Mouse (Mus musculus) kidney, embryonic 14.5 days (tissue): ENCODE measurements around the gene Col13a1. TPM values are rescaled to one million over a fixed set of nuclear protein-coding genes. Genes with fewer than 3 reads are reported as not detected.

Experiments
- ATAC-seq: fragments of 200-750 bp; cut with Nextera tagmentation; 2 replicates; pipeline ENCODE4 v1.8.0; 2017; ENCODE audit warnings: moderate number of reproducible peaks, mild to moderate bottlenecking, moderate TSS enrichment, moderate library complexity; ENCODE audit not compliant: low FRiP score, low TSS enrichment
- H3K27ac ChIP-seq: fragments of 300-500 bp; sonication (generic); 2 replicates; pipeline ENCODE4 v1.5.1; 2014; ENCODE audit warnings: low read depth, mild to moderate bottlenecking, low read length, moderate library complexity, mixed read lengths
- H3K27me3 ChIP-seq: fragments of 300-500 bp; sonication (generic); 2 replicates; pipeline ENCODE4 v1.6.1; 2014; ENCODE audit warnings: mild to moderate bottlenecking, low read length; ENCODE audit not compliant: control insufficient read depth, insufficient read depth
- H3K36me3 ChIP-seq: fragments of 300-500 bp; sonication (generic); 2 replicates; pipeline ENCODE4 v1.6.1; 2014; ENCODE audit warnings: low read length, mixed read lengths; ENCODE audit not compliant: control insufficient read depth, insufficient read depth
- H3K4me1 ChIP-seq: fragments of 300-500 bp; sonication (generic); 2 replicates; pipeline ENCODE4 v1.6.1; 2014; ENCODE audit warnings: low read length, mixed read lengths; ENCODE audit not compliant: control insufficient read depth, insufficient read depth
- H3K4me2 ChIP-seq: fragments of 300-500 bp; sonication (generic); replicated peaks from 2 replicates; pipeline ENCODE4 v1.6.1; 2014; ENCODE audit warnings: low read depth, mild to moderate bottlenecking, low read length
- H3K4me3 ChIP-seq: fragments of 300-500 bp; sonication (generic); 2 replicates; pipeline ENCODE4 v1.5.1; 2014; ENCODE audit warnings: mild to moderate bottlenecking, low read length
- H3K9ac ChIP-seq: fragments of 300-500 bp; sonication (generic); 2 replicates; pipeline ENCODE4 v1.6.1; 2014; ENCODE audit warnings: low read depth, mild to moderate bottlenecking, low read length, moderate library complexity
- H3K9me3 ChIP-seq: fragments of 300-500 bp; sonication (generic); 2 replicates; pipeline ENCODE4 v1.6.1; 2016; ENCODE audit warnings: low read length; ENCODE audit not compliant: control insufficient read depth
- WGBS: fragments of 180-500 bp; shearing (Covaris S2); extraction: QIAGEN DNeasy Blood & Tissue Kit; methylation state at CpG from one replicate; pipeline ENCODE4 v1.1.7; 2014; 5-methylcytosine and 5-hydroxymethylcytosine counted together
- polyA plus RNA-seq: library from polyadenylated mRNA; unstranded; fragments of >200 nt; fragmentation: Nextera tagmentation; extraction: Ambion mirVana; gene quantifications from 2 replicates; pipeline ENCODE4 v1.2.1, GENCODE M21; 2014

Col13a1 gene
- 4.7 and 6.1 TPM in 2 replicates for polyA plus RNA-seq

DNA sequence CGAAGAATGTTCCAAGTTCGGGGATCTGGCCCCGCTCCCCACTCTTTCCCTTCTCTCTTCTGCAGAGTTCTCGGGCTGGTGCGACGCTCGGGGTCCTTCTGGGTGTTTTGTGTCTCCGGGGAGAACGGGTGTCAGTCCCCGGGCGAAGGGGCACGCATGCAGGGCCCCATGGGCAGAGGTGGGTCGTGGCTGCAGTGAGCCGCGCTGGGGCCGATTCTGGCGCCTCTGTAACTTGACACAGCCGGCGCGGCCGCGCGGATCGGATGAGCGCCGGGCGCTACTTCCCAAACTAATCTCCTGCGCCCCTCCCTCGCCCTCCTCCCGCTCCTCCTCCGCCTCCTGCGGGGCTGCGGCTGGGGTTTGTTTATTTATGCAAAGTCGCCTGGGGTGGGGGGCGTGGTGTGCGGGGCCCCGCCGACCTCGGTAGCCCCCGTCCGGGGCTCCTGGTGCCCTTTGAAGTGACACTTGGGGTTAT, at the start of gene Col13a1:
Col13a1 (minus strand) TSS at position 243 of the 475 bp plus-strand sequence.
- WGBS, result under 1% methylated on average over 39 of the region's 41 CpGs
- ATAC-seq, result peak; percentile 60
- H3K4me3 ChIP-seq, result peak within 1 kb of the TSS; percentile 54
- H3K27ac ChIP-seq, result peak within 1 kb of the TSS; percentile 42; the same call in 1 of the 2 replicates
- H3K9me3 ChIP-seq, result no peaks in the 10 kb centered on the region
- peak within 1 kb of the TSS; percentile 65 for H3K9ac ChIP-seq
- peaks cover 20% of the 10 kb centered on the region for H3K4me1 ChIP-seq
- peak within 1 kb of the TSS; percentile 92 for H3K4me2 ChIP-seq
- no peaks in the 10 kb centered on the region for H3K36me3 ChIP-seq
- peaks cover 20% of the 10 kb centered on the region for H3K27me3 ChIP-seq

DNA sequence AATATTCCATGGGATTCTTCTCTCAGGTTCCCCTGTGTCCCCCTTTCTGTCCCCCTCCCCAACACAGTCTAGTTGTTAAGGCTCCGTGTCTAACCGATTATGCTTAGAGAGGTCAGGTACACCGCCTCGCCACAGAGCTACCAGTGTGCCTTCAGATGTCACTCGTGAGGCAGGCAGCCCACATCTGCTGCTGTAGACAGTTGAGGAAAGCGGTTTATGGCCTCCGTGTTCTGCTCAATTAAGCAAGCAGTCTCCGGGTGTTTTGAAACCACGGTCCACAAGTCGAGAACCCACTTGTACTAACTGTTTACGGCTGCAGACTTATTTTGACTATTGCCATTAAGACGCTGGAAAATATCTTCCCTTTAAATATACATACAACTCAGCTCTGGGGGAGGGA, 48.8 kb upstream of the Col13a1 start:
- H3K9ac ChIP-seq, result no peak overlapping the region
- H3K4me2 ChIP-seq, result no peak overlapping the region
- no peak; the same call in 1 of the 2 replicates for ATAC-seq
- 17% methylated on average over 12 of the region's 12 CpGs for WGBS
- no peak overlapping the region for H3K4me3 ChIP-seq
- no peaks in the 10 kb centered on the region for H3K36me3 ChIP-seq
- peaks cover 10% of the 10 kb centered on the region; the same call in 1 of the 2 replicates for H3K4me1 ChIP-seq
- H3K27ac ChIP-seq, result 0 out of 2 replicates have a peak overlapping the region, but pooled peaks have one; percentile 17
- H3K9me3 ChIP-seq, result no peaks in the 10 kb centered on the region
- H3K27me3 ChIP-seq, result no peaks in the 10 kb centered on the region

DNA sequence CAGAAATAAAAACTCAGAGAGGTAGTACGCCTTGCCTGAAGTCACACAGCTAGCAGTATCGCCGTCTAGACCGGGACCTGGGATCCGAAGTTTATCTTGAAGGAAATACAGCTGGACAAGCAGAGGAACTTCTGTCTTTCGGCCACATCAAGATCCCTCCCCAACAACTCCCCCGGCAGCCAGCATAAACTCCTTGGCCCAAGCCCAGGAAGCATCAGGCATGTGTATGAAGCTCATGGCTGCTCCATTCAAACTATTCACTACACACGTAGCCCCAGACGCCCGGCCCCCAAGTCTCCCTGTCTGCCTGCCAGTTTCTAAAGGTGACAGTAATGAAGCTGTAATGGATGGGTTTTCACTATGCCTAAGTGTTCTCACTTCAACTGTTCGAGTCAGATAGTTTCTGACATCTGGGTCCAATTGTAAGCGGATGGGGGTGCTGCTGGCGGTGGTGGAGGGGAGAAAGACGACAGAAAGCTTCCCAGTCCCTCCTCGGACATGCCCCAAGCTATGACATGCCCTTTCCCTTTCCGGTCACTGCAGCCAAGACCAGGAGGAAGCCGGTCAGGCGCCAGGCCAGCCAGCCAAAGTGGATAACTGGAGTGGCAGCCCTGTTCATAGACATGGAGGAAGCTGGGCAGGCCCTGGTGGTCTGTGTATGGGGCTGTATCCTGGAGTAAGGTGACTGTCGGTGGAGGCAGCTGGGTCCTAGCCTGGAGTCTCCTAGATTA, 45.1 kb upstream of the Col13a1 start:
- Histone ChIP-seq H3K27ac (no peak overlapping the region), H3K9me3 (no peaks in the 10 kb centered on the region), H3K9ac (no peak overlapping the region), H3K27me3 (no peaks in the 10 kb centered on the region), H3K4me2 (no peak overlapping the region), H3K4me1 (peaks cover 16% of the 10 kb centered on the region; the same call in 1 of the 2 replicates), H3K36me3 (no peaks in the 10 kb centered on the region), H3K4me3 (no peak overlapping the region)
- ATAC-seq, result no peak
- 46% methylated on average over 19 of the region's 19 CpGs for WGBS

DNA sequence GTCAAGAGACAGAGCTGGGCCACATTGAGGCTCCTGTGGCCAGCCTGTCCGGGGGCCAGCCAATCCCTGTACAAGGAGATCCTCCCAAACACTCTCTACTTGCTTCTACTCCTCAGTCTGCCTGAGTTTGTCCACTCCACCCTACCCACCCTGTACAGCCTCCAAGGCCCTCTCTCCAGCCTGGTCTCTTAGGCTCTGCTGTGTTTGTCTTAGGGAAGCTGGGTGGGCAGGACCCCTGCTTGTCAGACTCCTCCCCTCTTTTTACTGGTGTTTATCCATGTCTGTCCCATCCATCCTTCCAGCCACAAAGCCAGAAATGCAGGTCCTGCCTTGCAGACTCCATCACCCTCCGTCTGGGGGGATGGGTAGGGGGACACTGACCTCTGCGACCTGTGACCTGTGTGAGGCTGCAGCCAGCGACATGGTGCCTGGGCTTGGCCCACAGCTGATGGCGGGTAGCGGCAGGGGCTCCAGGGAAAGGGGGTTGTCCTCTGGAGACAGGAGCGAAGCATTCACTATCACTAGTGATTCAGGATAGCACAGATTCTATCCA, 41.2 kb upstream of the Col13a1 start:
- Histone ChIP-seq H3K4me2 (no peak overlapping the region), H3K4me3 (no peak overlapping the region), H3K27me3 (no peaks in the 10 kb centered on the region; the same call in 1 of the 2 replicates), H3K9ac (no peak overlapping the region), H3K4me1 (peaks cover 20% of the 10 kb centered on the region), H3K36me3 (no peaks in the 10 kb centered on the region), H3K27ac (no peak overlapping the region), H3K9me3 (no peaks in the 10 kb centered on the region)
- no peak for ATAC-seq
- WGBS, result 29% methylated on average over 7 of the region's 7 CpGs

DNA sequence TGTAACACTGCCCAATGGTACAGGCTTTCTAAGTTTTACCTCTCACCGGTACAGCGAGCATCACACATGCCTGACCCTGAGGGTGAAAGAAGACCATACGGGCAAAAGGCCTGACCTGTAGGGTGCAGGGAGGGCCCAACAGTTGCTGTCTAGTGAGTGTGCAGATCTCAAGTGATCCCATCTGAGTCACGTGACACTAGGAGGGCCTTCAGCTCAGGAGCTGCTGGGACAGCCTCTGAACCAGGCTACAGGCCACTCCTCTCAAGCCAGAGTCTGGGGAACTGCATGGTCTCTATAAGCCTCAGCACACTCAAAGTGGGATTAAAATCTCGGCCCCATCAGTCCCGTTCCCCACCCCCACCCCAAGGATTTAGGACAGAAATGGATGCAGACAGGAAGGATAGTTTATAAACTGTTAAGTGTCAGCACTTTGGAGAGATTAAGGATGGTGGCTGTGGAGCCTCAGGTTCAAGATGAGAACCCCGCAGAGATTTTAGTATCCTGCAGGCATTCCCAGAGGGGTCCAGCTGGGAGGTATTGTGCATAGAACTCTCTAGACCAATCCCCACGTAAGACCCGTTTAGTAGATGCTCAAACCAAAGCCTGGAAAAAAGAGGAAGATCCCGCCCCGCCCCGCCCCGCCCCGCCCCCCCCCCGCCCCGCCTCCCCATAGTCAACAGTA, 40.6 kb upstream of the Col13a1 start:
- no peaks in the 10 kb centered on the region; the same call in 1 of the 2 replicates for H3K27me3 ChIP-seq
- H3K27ac ChIP-seq, result no peak overlapping the region
- no peaks in the 10 kb centered on the region for H3K36me3 ChIP-seq
- WGBS, result 25% methylated on average over 16 of the region's 16 CpGs
- peaks cover 20% of the 10 kb centered on the region for H3K4me1 ChIP-seq
- H3K9me3 ChIP-seq, result no peaks in the 10 kb centered on the region
- H3K4me2 ChIP-seq, result no peak overlapping the region
- no peak overlapping the region for H3K9ac ChIP-seq
- H3K4me3 ChIP-seq, result no peak overlapping the region
- no peak for ATAC-seq

DNA sequence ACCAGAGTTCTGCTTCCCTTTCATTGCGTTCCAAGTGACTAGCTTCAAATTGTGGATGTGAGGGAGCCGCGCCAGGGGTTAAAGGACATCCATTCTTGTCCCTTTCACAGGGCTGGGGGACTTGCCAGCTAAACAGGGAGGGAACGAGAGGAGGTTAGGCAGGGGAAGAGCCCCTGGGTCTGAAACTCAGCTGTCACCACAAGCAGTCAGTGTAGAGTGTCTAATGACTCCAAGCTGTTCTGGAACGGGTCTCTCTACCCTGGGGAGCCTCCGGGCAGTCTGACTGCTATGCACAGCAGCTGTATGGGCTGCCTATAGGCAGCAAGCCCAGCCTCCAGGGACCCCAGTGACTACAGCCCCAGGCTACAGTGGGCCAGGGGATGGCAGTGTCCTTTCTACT, 38.0 kb upstream of the Col13a1 start:
- no peaks in the 10 kb centered on the region for H3K36me3 ChIP-seq
- no peak overlapping the region for H3K9ac ChIP-seq
- H3K9me3 ChIP-seq, result no peaks in the 10 kb centered on the region
- 29% methylated on average over 6 of the region's 6 CpGs for WGBS
- no peak overlapping the region for H3K4me3 ChIP-seq
- ATAC-seq, result peak; percentile 77
- no peak overlapping the region for H3K27ac ChIP-seq
- no peaks in the 10 kb centered on the region; the same call in 1 of the 2 replicates for H3K27me3 ChIP-seq
- no peak overlapping the region for H3K4me2 ChIP-seq
- H3K4me1 ChIP-seq, result peaks cover 16% of the 10 kb centered on the region; the same call in 1 of the 2 replicates

DNA sequence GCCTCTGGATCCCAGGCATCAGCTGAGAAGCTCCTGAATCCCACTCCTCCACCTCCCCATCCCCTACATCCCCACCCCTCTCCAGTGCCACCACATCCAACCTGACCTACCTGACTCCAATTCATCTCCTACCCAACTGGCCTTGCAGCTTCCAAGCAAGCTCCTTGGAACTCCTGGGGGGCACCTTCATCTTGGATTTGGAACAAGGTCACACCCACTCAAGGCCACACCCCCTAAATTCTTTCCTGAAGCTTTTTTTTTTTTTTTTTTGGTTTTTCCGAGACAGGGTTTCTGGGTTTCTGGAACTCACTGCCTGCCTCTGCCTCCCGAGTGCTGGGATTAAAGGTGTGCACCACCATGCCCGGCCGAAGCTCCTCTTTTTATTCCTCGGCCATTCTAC, 34.3 kb upstream of the Col13a1 start:
- WGBS, result 88% methylated on average over 5 of the region's 5 CpGs
- H3K27ac ChIP-seq, result no peak overlapping the region
- no peaks in the 10 kb centered on the region for H3K36me3 ChIP-seq
- no peak overlapping the region for H3K4me3 ChIP-seq
- no peak for ATAC-seq
- no peaks in the 10 kb centered on the region; the same call in 1 of the 2 replicates for H3K27me3 ChIP-seq
- H3K4me1 ChIP-seq, result peaks cover 9% of the 10 kb centered on the region; the same call in 1 of the 2 replicates
- H3K9ac ChIP-seq, result no peak overlapping the region
- no peak overlapping the region for H3K4me2 ChIP-seq
- H3K9me3 ChIP-seq, result no peaks in the 10 kb centered on the region

DNA sequence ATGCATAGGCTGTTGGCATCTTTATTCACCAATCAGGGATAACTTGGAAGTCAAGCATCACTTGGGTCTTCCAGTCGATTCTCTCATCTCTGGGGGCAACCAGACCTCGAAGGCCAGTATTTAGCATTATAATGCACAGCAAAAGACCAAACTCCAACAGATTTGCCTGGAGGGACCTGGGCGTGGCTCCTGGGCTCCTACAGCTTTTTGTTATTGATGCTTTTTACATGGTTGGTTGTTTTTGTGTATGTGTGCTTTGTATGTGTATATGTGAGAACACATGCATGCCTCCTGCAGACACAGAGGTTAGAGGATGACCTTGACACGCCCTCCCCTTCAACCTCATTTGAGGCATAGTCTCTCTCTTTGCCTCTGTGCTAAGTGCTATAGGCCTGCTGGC, 33.5 kb upstream of the Col13a1 start:
- H3K9me3 ChIP-seq, result no peaks in the 10 kb centered on the region
- ATAC-seq, result no peak
- H3K4me2 ChIP-seq, result no peak overlapping the region
- H3K4me3 ChIP-seq, result no peak overlapping the region
- WGBS, result 86% methylated on average over 4 of the region's 4 CpGs
- no peak overlapping the region for H3K9ac ChIP-seq
- peaks cover 7% of the 10 kb centered on the region; the same call in 1 of the 2 replicates for H3K4me1 ChIP-seq
- no peak overlapping the region for H3K27ac ChIP-seq
- no peaks in the 10 kb centered on the region for H3K36me3 ChIP-seq
- no peaks in the 10 kb centered on the region; the same call in 1 of the 2 replicates for H3K27me3 ChIP-seq
